Mouse (Mus musculus) lung, embryonic 14.5 days (tissue): ENCODE measurements around the gene Socs5. TPM values are rescaled to one million over a fixed set of nuclear protein-coding genes. Genes with fewer than 3 reads are reported as not detected.

ENCODE experiments used
- ATAC-seq: fragments of 200-750 bp; cut with Nextera tagmentation; 2 replicates; pipeline ENCODE4 v1.8.0; 2017; ENCODE audit warnings: mild to moderate bottlenecking, moderate TSS enrichment, moderate library complexity; ENCODE audit not compliant: insufficient read depth
- DNase-seq: peaks from one replicate; pipeline ENCODE4 v3.0.0-alpha.2; 2015
- H3K27ac ChIP-seq: fragments of 300-500 bp; sonication (generic); 2 replicates; pipeline ENCODE4 v1.5.1; 2014; ENCODE audit warnings: low read depth, mild to moderate bottlenecking, moderate library complexity
- H3K27me3 ChIP-seq: fragments of 300-500 bp; sonication (generic); 2 replicates; pipeline ENCODE4 v1.6.1; 2014; ENCODE audit warnings: low read length, control low read depth; ENCODE audit not compliant: insufficient read depth
- H3K36me3 ChIP-seq: fragments of 300-500 bp; sonication (generic); 2 replicates; pipeline ENCODE4 v1.6.1; 2014; ENCODE audit warnings: control low read depth; ENCODE audit not compliant: insufficient read depth
- H3K4me1 ChIP-seq: fragments of 300-500 bp; sonication (generic); 2 replicates; pipeline ENCODE4 v1.6.1; 2014; ENCODE audit warnings: antibody characterized with exemption, control low read depth; ENCODE audit not compliant: insufficient read depth
- H3K4me2 ChIP-seq: fragments of 300-500 bp; sonication (generic); 2 replicates; pipeline ENCODE4 v1.6.1; 2014; ENCODE audit warnings: mild to moderate bottlenecking
- H3K4me3 ChIP-seq: fragments of 300-500 bp; sonication (generic); 2 replicates; pipeline ENCODE4 v1.5.1; 2014; ENCODE audit warnings: low read depth, low read length
- H3K9ac ChIP-seq: fragments of 300-500 bp; sonication (generic); 2 replicates; pipeline ENCODE4 v1.6.1; 2014
- H3K9me3 ChIP-seq: fragments of 300-500 bp; sonication (generic); 2 replicates; pipeline ENCODE4 v1.6.1; 2016; ENCODE audit warnings: low read depth, low read length, control low read depth
- CTCF ChIP-seq: IDR thresholded peaks from 2 replicates; pipeline ENCODE4 v1.5.1; 2016; ENCODE audit warnings: antibody characterized with exemption, low read depth
- WGBS: fragments of 180-500 bp; shearing (Covaris S2); extraction: QIAGEN DNeasy Blood & Tissue Kit; methylation state at CpG from one replicate; pipeline ENCODE4 v1.1.7; 2014; 5-methylcytosine and 5-hydroxymethylcytosine counted together
- polyA plus RNA-seq: library from polyadenylated mRNA; unstranded; fragments of >200 nt; fragmentation: Nextera tagmentation; extraction: Ambion mirVana; gene quantifications from 2 replicates; pipeline ENCODE4 v1.2.1, GENCODE M21; 2014

Socs5 gene
- polyA plus RNA-seq, 1 experiment from 2014 or later, result 18.5 TPM

DNA sequence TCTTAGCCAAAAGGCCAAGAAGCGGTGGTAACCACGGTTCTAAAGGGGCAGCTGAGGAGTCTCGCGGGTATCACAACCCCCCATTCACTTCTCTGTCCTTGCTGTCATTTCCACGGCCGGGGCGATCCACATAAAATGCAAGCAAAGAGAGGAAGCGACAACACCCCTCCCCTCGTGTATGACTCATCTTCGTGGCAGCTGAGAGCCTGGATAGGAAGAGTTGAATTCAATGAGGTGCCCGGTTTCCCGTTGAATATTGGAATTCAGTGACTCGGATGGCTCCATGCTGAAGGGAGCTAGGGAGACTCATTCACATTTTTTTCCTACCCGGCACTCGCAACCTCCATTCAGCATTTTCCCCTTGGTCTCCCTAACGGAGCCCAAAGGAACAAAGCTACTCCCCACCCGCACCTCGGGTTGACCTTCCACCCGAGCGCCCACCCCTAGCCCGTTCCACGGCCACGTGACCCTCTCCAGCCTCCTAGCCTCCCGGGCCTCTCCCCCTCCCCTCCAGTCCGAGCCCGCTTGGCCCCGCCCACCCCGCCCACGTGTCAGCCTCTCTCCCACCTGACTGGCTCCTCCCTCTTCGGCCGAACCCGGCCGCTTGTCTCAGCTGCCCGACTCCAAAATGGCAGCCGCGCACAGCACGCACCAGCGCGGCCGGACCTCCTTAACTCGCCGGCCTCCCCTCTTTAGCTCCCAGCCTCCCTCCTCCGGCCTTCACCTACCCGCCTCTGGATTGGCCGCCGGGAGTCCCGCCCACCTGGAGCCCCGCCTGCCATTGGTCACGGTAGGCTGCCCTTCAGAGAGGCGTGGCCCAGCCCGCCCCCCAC, 572 bp upstream of the Socs5 start:
- DNase-seq, result peak; percentile 98
- H3K4me2 ChIP-seq, result peak overlapping the region; percentile 80
- no peak for TF ChIP-seq CTCF
- peak overlapping the region; percentile 82 for H3K9ac ChIP-seq
- ATAC-seq, result peak; percentile 100
- no peaks in the 10 kb centered on the region for H3K36me3 ChIP-seq
- H3K4me3 ChIP-seq, result peak overlapping the region; percentile 74
- peak overlapping the region; percentile 80 for H3K27ac ChIP-seq
- under 1% methylated on average over 51 of the region's 51 CpGs for WGBS
- peaks cover 9% of the 10 kb centered on the region for H3K4me1 ChIP-seq
- H3K27me3 ChIP-seq, result no peaks in the 10 kb centered on the region
- H3K9me3 ChIP-seq, result no peaks in the 10 kb centered on the region

DNA sequence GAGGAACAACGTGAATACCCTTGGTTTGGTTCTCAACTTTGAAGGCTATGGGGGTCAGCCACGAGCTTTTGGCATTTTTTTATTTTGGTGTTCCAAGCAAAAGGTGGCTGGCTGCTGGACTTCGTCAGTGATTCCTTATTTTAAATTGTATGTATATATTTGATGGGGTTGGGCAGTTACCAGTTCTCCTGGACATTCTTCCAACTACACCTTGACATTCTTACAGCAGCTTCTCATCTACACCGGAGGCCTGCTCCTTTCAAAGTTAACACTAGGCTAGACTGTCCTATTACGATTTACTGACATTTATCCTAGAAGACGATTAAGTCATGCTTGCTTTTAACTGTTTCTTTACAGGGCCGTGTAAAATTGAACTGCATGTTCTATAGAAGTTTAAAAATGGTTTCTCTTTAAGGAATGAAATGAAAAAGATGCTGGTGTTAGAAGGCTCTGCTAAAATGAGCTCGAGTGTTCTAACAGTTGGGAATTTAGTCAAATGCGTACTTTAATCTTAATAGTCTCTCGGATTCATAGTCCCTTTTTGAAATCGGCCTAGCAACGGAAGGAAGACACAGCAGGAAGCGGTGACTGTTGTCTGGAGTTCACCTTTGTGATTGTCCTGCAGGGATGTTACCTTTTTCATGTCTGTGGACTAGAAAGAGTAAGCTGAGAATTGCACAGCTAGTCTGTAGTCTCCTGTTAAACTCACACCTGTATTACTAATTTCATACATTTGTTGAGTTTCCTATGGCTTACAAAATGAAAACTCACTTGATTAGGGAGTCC, 1.2 kb downstream of the Socs5 start:
- H3K9me3 ChIP-seq, result no peaks in the 10 kb centered on the region
- no peak for TF ChIP-seq CTCF
- peak overlapping the region; percentile 82 for H3K9ac ChIP-seq
- no peaks in the 10 kb centered on the region for H3K27me3 ChIP-seq
- 39% methylated on average over 13 of the region's 13 CpGs for WGBS
- no peaks in the 10 kb centered on the region for H3K36me3 ChIP-seq
- DNase-seq, result no peak
- H3K4me1 ChIP-seq, result peaks cover 2% of the 10 kb centered on the region; the same call in 1 of the 2 replicates
- H3K4me2 ChIP-seq, result peak overlapping the region; percentile 80
- peak overlapping the region; percentile 74 for H3K4me3 ChIP-seq
- ATAC-seq, result no peak
- no peak overlapping the region for H3K27ac ChIP-seq

DNA sequence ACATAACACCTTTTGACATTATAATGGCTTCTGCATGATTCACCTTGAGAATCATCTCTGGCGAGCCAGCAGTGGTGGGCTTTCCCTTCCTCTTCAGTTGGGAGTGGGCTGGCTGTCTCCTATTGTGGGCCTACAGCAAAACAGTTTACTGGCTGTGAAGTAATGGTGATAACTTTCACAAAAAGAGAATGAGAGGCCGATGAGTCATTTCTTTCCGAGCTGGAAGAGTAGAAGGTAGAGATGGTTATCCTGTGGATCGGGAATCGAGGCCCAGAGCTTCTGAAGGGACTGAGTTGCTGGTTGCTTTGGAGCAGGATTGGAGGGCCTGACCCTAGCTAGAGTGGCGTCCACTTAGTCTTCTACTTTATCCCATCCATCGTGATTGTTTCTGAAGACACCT, 2.0 kb downstream of the Socs5 start:
- no peak overlapping the region for H3K27ac ChIP-seq
- DNase-seq (no peak), ATAC-seq (no peak)
- TF ChIP-seq CTCF, result no peak
- H3K4me3 ChIP-seq, result no peak overlapping the region
- H3K27me3 ChIP-seq, result no peaks in the 10 kb centered on the region
- no peaks in the 10 kb centered on the region for H3K36me3 ChIP-seq
- WGBS, result 79% methylated on average over 7 of the region's 7 CpGs
- H3K9me3 ChIP-seq, result no peaks in the 10 kb centered on the region
- H3K4me1 ChIP-seq, result peaks cover 2% of the 10 kb centered on the region; the same call in 1 of the 2 replicates
- H3K9ac ChIP-seq, result no peak overlapping the region
- H3K4me2 ChIP-seq, result no peak overlapping the region

DNA sequence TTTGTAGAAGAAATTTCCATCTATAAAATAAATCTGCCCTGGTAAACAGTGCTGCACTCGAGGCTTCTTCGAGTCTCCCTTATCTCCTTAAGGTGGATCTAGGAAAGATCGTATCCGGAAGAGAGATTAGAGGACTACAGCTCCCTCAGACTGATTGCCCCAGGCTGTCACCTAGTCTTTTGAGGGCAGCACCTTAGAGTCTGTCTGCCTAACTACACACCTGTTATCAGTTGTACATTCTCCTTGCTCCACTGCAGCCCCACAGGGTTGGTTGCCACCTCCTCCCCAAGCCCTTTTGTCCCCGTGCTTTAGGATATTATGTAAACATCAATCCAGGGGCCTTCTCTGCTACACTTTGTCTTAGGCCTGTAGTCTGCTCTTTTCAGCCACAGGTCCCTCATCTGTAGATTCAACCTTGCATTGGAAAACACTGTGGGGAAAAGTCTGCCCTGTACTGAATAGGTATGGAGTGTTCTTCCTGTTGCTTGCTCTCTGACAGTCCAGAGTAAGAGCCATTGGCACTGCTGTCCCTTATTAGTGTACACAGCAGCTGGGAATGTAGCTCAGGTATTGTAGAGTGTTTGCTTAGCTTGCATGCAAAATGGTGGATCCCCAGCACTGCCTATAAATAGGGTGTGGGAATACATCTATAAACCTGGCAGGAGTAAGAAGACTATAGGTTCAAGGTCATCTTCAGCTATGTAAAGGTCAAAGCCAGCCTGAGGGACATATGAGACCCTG, 5.5 kb downstream of the Socs5 start:
- Histone ChIP-seq H3K27me3 (no peaks in the 10 kb centered on the region), H3K9ac (no peak overlapping the region), H3K27ac (0 out of 2 replicates have a peak overlapping the region, but pooled peaks have one; percentile 4), H3K4me3 (no peak overlapping the region), H3K36me3 (0 out of 2 replicates have a peak, but pooled peaks cover 3% of the 10 kb centered on the region), H3K4me1 (no peaks in the 10 kb centered on the region), H3K9me3 (no peaks in the 10 kb centered on the region), H3K4me2 (no peak overlapping the region)
- TF ChIP-seq CTCF, result no peak
- DNase-seq (no peak), ATAC-seq (no peak)
- 39% methylated on average over 5 of the region's 5 CpGs for WGBS

DNA sequence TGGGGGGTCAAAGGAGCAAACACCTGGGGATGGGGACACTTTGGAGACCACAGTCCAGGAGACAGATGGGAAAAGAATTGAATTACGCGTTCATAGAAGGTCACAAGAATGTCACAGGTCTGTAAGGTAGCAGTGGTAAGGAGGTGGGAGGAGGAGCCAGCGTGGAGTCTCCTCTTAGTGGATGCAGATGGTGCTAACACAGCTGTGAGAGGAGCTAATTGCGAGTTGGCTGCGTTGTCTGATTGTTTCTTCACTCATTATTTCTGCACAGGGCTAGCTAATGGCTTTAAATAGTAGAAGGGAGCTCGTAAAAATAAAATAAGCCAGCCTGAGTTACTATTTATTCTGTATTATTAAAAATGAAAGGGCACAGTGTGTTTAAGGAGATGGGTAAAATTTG, 8.1 kb downstream of the Socs5 start:
- TF ChIP-seq CTCF, result no peak
- Histone ChIP-seq H3K27me3 (no peaks in the 10 kb centered on the region), H3K27ac (no peak overlapping the region), H3K9me3 (no peaks in the 10 kb centered on the region), H3K36me3 (0 out of 2 replicates have a peak, but pooled peaks cover 3% of the 10 kb centered on the region), H3K4me2 (no peak overlapping the region), H3K4me3 (no peak overlapping the region), H3K9ac (no peak overlapping the region), H3K4me1 (no peaks in the 10 kb centered on the region)
- DNase-seq (no peak), ATAC-seq (no peak)
- WGBS, result 64% methylated on average over 6 of the region's 6 CpGs

DNA sequence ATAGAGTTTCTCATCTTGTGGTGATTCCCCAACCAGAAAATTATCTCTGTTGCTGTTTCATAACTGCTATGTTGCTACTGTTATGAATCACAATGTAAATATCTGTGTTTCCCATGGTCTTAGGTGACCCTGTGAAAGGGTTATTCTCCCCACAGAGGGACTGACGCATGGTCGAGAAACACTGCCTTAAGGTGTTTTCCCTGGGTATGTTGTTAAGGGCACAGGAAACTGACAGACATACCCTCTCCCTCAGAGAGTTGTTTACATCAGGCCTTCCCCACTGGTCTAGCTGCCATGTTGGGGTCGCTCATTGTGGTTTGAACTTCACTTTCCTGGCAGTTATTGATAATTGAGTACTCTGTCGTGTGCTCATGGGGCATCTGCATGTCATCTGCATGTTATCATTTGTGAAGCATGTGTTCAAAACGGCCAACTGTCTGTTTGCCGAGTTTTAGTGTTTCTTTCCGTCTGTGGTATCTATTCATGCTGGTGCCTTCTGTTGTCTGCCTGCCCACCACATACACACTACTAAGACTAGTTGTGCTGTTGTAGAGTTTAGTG, 11.6 kb downstream of the Socs5 start:
- 71% methylated on average over 7 of the region's 7 CpGs for WGBS
- Histone ChIP-seq H3K9me3 (no peaks in the 10 kb centered on the region), H3K4me1 (no peaks in the 10 kb centered on the region), H3K36me3 (0 out of 2 replicates have a peak, but pooled peaks cover 23% of the 10 kb centered on the region), H3K9ac (no peak overlapping the region), H3K27me3 (no peaks in the 10 kb centered on the region), H3K4me3 (no peak overlapping the region), H3K4me2 (no peak overlapping the region), H3K27ac (no peak overlapping the region)
- DNase-seq, result no peak
- no peak for TF ChIP-seq CTCF
- ATAC-seq, result no peak
